Mouse (Mus musculus) right cerebral cortex, postnatal 36 days (tissue): ENCODE results near the gene Dapp1.

Experiments used
- DNase-seq, 2 experiments: peaks; one replicate each; pipeline ENCODE4 v3.0.0; 2022; ENCODE audit warnings: low spot score in 2 of 2, mixed read lengths in 1 of 2

Dapp1 gene

DNA sequence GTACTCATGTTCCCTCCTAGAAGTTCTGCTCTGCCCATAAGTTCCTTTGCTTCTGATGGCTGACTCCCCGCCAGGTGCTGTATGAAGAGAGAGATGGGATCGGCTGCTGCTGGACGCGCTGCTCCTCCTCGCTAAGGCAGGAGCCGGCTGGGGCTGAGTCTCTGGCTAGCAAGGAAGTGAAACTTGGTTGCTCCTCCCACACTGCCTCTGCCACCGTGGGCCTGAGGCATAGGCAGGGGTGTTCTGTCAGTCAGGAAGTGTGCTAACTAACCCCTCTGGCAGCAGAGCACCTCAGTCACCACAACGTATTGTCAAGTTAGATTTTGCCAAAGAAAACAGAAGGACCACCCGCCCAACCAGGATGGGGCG is at the start of gene Dapp1:
Gene Dapp1 (minus strand): TSS at position 164 of the 369 bp plus-strand sequence.
- DNase-seq = no peak

DNA sequence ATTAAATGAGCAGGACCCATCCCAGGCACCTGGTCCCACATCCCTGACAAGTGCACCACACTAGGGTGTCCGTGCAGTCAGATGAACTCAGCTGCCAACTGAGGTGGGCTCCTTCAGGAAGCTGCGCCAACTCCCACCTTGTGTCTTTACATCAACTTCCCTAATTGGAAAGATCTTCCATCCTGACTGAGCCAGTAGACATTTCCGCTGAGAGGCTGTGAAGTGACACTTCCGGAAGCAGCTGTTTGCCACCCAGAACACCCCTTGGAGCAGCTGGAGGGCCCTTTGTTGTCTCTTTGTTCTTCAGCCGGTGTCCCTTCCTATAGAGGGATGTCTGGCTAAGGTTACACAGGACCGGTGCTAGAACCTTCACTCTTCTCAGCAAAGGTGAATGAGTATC is 49.2 kb upstream of the Dapp1 start:
- no peak for DNase-seq

DNA sequence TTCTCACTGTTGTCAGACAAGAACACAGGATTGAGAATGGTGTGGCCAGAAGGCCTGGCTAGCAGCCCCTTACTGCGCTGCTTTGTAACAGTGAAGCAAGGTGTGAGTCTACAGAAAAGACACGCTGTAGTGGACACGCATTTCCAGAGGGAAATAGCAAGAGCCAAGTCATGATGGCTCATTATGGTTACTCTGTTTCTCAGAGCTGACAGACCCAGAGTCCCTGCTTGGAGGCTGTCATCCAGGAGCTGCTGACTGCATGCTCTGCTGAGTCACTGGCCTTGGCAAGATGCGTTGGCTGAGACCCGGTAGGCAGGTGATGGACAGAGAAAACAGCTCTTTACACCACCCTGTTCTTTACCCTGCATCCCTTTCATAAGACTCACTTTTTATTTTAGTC is 48.0 kb upstream of the Dapp1 start:
- DNase-seq = peak; percentile 21 to 23

DNA sequence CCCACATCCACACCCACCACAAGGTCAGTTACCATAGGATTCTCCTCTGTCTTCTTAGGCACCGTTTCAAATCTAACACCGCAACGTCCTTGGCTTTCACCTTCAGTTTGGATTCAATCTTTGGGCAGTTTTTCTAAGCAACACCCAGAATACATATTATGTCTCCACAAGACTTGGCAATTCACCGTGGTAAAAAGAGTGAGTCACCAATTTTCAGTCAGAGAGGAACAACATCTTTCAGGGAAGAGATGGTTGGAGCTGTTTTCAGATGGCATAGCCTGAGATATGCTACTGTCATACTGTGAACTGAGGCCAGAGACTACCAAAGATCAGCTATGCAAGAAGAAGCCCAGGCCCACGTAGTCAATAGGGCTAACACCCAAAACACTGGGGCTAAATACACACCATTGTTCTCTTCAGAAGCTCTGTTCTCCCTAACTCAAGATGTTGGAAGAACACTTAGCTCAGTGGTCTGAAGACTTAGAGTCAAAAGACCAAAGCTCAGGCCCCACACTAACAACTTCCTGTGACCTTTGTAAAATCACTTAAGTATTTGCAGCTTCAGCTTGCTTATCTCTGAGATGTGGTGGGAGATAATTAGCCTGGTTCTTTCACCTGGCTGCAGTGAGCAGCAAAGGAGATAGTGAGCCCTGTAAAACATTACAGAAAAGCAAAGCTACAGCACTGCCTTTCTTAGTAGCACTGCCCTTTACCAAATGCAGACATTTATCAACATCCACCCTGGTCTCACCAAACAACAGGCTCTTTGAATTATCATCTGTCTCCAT is 46.4 kb upstream of the Dapp1 start:
- no peak for DNase-seq

DNA sequence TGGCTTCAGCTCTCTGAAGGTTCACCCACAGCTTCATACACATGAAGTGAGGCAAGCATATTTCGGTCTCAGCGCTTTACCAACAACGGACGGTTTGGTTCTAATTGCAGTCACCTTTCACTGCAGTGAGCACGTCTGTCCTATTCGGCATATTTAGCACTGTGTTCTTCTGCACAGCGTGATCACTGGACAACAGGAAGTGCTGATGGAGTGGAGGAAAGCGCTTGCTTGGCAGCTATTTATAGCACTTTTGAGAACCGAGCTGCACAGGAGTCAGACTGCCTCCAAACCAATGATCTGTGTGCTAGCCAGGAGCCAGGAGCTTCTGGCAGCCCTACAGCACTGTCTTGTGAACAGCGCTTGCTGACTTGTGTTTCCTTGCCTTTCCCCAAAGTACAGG is 44.9 kb upstream of the Dapp1 start:
- DNase-seq = peak; percentile 3 to 7

DNA sequence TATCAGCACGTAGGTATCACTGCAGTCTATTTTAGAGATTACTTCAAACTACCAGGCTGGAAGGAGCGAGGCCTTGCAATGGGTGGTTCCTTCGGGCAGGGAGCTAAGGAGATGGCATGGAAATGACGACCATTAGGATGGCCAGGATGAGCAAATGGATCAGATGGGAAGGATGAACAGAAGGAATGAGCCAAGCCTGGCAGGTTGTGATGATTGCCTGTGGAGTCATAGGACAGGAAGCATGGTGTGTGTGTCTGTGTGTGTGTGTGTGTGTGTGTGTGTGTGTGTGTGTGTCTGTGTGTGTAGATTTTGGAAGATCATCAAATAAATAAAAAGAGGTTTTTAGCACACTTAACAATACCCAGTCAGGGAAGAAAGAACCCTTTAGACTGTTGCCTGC is 41.3 kb upstream of the Dapp1 start:
- no peak for DNase-seq

DNA sequence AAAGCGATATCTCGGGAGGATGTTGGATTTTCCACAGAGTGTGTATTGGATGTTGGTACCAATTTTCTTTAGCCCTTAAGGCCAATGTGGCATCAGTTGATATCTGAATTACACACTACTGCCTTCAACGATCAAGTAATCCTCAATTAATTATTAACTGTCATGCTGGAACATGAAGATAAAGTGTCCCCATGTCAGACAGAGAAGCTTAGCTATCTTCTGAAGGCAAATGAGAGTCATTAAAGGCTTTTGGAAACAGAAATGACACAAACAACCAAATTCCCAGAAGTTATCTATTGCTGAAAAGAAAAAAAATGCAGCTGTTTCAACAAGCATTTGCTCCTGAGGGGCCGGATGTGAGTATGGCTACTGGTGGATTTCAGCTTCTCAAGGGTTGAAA is 40.7 kb upstream of the Dapp1 start:
- DNase-seq = no peak

DNA sequence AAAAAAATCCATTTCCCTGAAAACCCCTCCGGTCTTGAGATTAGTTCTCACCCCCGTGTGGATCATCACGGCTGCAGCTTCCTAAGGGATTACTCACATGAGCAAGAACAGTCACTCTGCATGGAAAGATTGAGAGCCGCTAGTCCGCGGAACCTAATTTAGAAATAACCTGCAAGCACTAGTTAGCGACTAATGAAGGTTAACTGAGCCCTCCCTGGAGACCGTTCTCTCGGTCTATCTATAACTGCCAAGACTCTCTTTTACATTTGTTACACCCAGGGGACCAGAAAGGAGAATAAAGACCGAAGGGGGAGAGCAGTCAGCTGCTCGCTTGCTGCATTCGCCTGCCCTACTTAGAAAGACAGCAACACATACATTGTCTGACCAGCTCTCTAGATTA is 35.5 kb upstream of the Dapp1 start:
- DNase-seq = no peak

DNA sequence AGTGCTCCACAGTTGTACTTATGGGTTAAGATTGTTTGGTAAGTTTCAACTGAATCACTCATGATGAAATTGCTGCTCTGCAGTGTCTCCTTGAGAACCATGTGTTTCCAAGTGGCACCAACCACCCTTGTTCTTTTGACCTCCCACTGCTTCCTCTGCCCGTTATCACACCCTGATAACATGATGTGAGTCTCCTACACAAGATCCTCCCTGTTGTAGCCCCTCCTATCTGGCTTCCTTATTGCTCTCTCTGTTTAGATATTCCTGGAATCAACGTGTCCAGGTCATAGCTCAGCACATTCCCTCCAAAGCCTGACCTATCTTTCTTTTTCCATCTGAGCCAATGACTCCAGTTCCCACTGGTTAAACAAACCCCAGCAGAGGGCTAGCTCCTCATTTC is 33.4 kb upstream of the Dapp1 start:
- no peak for DNase-seq

DNA sequence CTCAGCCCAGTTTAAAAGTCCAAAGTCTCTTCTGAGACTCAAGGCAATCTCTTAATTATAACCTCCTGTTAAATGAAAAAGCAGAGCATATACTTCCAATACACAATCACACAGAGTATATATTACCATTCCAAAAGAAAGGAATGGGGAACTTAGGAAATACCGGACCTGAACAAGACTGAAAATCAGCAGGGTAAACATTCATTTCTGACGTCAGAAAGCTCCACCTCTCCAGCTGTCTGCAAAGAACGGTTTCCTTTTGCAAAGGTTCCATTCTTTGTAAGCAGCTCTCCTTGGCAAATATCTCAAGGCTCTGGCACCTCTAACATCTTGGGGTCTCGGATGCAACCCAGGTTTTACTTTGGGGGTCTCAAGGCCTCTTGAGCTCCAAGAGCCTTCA is 31.0 kb upstream of the Dapp1 start:
- DNase-seq = no peak

DNA sequence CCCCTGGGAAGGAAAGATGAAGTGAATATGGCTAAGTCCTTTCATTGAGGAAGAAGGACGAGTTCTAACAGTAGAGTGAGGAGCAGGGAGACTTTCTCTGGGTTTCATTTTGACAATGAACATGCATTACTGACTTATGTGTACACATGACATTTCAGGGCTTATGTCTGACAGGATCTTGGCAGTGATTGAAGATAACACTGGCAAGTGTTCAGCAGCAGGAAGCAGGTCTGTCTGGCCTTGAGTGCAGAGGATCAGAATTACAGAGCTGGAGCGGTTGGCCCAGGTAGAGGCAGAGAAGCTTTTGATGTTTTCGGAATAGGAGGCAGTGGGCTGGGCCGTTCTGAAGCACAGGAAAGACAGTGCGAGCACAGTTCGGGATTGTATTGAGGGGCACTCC is 26.8 kb upstream of the Dapp1 start:
- DNase-seq = no peak

DNA sequence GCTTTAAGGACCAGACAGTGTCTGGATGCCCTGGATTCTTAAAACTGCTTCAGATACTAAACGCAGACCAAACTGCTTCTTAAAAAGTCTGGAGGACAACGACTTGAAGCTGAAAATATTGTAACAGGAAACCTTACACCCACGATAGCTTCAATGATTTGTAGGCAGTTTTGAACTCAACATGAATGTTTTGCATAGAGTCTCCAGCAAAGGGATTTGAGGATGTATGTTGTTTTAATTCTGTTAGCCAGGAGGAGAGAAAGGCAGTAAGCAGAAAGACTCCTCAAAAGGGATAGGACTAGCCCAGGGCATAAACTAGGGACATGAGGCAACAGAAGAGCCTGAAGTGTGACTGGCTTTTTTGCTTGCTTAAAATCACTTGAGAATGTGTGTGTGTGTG is 25.6 kb upstream of the Dapp1 start:
- no peak for DNase-seq

DNA sequence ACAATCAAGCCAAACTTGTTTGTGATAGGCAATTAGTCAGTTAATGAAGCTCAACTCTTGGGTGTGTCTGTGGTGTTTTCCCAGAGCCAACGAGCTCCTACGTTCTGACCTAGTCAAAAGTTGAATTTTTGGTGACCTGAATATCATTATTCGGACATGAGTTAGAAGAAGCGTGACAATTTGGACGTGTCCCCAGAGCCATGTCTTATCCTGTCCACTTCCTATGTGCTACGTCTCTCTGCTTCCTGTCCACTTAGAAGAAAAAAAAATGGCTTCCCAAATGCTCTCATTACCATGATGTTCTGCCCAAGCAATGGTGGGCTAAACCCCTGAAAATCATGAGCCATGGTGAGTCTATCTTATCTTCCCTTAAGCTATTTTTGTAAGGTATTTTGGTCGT is 21.9 kb upstream of the Dapp1 start:
- DNase-seq = no peak

DNA sequence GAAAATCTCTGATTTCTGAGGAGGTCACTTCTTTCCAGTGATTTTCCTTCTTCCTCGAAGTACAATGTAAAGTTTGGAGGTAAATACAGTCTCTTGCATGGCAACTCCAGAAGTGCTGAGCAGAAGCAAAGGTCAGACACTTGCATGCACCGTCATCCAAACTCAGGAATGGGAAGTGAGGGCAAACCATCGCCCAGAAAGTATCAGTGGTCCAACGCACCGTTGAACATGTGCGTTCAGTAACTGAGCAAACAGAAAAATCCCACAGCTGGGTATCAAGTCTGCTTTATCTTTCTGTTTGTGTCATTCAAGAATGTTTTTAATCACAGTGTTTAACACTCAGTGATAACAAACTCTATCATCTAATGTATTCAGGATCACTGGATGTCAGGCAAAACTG is 21.2 kb upstream of the Dapp1 start:
- DNase-seq = no peak

DNA sequence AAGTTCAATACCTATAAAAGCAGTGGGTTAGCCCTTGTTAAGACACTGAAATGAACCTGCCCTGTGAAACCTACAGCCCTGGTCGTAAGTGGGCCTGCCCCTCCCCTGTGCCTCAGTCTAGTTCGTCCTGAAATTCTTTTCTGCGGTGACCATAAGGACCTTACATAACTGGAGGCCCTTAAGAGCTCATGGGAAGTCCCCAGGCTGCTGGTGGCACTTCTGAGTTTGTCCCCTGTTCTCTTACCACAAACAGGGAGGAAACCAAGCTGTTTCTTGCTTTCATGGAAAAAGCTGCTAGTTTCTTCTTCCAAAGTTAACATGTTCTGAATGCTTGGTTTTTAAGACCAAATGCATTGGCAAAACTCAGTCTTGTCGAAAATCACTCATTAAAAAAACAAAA is 20.5 kb upstream of the Dapp1 start:
- DNase-seq = no peak

DNA sequence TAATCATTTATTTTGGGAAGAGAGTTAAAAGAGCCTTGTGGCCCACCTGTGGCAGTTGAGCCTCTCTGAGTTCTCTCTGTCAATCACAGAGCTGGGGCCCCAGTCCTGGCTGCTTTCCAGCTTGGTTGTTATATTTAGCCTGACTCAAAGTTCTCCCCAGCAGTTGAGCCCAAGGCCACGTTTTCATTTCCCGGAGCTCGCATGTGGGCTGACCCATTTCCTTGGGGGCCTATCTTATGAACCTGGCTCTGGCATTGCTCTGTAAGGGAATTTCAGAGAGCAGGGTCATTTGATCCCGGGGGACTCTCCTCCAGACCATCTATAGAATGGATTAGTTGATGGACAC is 19.4 kb upstream of the Dapp1 start:
- DNase-seq = peak in 1 of 2 experiments; percentile 8

DNA sequence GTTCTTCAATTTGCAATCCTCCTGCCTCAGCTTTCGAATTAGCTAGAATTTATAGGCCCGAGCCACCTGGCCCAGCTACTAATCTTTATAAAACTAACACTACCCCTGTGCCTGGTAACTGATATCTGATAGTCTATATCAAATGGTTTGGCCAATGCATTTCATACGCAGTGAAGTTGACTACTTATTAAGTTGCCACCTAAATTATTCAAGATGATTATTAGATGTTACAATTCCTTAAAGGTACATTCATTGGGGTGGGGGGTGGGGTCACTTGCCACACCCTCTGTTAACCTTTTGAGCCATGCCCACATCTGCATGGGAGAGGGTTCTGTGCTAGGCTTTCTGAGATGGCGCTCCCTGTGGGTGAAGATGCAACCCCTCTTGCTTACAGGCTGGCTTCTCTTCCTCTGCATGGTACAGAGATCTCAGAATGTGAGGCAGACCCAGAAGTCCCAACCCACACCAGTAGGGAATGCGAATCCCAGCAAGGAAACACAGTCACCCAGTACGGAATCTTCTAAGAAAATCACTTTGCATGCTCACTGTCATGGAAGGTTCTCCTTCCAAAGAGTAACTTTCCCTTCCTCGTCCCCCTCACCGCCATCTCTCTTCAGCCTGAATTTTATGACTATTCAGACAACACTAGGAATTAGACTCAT is 18.8 kb upstream of the Dapp1 start:
- DNase-seq = no peak

DNA sequence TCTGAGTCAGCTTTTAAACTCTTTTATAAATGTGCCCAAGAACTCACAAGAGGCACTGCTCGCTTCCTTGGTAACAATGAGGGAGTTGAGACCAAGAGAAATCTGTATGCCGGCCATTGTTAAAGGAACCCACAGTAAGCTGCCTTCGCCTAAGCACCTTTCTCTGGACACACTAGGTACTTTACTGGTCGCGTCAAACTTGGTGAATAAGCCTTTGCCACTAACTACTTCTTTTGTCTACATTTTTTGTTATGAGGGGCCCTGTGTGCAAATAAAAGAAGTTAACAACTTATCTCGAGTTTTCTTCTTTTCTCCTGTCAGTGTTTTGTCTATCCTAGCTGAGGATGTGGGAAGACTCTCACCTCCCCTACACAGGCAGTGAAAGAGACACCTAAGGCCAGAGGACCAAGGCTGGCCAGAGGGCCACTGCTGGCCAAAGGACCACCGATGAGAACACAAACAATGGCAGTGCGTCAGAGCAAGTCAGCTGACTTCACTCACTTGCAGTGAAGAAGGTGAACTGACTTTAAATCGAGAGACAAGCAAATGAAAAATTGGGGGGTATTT is 18.0 kb upstream of the Dapp1 start:
- no peak for DNase-seq

DNA sequence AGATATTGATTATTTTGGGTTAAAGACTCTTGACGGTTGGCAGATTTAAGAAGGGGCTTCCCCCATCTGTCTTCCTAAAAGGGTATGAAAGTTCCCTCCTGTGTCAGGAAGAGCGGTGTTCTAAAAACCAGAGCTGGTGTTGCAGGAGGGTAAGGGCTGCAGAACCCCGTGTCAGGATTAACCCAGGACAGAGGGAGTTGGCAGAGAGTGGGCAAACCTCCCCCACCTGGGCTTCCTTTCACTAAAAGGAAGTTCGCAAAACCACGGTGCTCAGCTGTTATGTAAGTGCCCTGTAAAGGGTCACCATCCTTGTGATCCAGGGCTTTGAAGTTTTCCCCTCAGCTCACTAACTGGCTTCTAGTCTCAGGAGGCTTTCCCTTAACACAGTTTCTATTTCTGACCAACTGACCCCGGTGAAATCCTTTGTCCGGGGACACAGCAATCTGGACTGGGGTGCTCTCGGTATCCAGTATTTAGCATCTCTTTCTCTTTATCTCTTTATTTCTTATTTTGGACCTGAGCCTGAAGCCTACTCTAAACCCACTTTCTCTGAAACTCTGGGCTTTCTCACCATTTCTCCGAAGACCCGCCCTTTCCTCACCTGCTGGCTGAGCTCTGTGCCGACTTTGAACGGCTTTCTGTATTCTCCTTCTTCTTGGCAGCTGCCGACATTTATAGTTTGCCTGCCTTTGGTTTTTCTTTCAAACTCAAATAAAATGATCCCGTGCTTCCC is 17.3 kb upstream of the Dapp1 start:
- no peak for DNase-seq

DNA sequence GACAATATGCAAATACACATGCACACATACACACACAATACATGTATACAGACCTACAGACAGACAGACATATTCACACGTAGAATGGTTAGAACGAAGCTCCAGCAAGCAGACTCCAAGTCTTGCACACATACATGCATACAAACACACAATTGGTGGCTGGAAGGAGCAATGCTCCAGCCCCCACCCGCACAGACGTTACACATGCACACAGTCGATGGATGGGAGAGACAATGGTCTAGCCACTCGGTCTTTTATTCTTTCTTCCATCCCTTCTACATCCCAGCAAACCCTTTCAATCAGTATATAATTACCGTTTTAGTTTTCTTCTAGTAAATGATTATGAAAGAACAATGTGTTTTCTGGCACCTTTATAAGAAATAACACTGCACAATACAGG is 14.1 kb upstream of the Dapp1 start:
- DNase-seq = no peak

DNA sequence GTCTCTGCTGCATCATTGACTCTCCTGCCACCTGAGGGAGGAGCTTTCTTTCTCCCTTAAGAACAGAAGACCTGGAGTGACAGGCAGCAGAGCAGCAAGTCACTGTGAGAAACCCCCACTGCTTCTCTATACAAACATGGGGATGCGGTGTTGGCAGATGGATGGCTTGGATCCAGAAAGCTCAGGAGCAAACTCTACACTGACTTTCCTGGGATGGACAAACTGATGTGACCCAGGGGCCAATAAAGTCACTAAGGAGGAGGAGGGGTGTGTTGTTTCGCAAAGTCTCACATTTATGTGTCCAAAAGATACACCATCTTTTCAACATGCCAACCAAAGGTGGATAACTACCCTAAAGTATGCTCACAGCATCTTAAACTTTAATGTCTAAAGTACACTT is 12.9 kb upstream of the Dapp1 start:
- no peak for DNase-seq

DNA sequence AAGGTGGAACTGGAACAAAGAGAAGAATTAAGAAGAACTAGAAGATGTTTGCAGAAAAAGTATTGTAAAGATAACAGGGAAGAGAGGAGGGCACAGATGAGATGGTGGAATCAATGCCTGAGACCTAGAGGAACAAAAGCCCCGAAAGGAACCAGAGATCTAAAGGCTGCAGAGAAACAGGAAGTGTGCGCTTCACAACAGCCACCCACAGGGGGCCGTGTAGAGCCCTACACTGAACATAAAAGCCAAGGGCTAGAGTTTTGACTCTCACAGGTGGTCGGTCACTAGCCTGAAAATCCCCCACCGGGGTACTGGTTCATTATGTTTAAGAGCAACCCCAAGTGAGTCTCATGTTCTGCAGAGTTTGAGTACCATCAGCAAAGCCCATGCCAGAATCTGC is 11.0 kb upstream of the Dapp1 start:
- no peak for DNase-seq

DNA sequence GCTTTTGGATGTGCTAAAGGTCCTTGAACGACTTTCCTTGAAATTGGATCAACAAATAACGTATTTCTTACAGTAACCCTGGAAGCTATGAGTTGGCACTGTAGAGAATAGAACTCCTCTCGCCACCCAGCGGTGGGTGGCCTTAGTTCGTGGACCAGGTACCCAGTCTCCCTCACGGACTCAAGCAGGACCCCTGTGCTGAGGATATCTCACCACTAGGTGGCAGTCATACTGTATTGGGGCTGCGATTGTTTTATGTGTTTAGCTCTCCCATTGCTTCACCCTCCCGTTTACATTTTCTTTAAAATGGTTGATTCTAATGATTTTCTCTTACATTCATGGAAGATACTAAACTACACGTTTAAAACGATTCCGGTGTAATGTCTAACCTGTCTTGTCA is 9.8 kb upstream of the Dapp1 start:
- DNase-seq = peak; percentile 47 to 56
